Mouse (Mus musculus) CD4-positive naive resting alpha-beta T cell, adult 57 days (primary cell): ENCODE results near the gene Olfr781. TPM values are rescaled to one million over a fixed set of nuclear protein-coding genes. Genes with fewer than 3 reads are reported as not detected.

Source experiments
- total RNA-seq: library from RNA; stranded (reverse); gene quantifications from one replicate; pipeline ENCODE4 v1.2.4, GENCODE M21; 2023

Olfr781 gene
- total RNA-seq, result not detected

DNA sequence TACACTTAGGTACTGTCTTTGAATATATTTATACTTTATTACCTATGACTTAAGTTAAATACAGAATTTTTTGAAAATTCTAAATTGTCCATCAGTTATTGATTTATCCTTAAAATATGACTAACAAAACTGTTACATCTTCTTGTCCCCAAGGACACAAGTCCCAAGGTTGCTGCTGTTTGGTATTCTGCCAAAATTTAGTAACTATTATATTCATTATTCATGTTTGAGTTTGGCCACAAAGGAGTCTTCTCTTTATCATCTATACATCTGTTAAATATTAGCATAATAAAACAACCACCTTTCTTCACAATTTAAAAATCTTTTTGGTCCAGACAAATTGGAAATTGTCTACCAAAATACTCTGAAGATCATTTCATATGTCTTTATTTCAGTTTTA is at the start of gene Olfr781:
Gene Olfr781 (plus strand): TSS at position 301 of the 400 bp plus-strand sequence.

DNA sequence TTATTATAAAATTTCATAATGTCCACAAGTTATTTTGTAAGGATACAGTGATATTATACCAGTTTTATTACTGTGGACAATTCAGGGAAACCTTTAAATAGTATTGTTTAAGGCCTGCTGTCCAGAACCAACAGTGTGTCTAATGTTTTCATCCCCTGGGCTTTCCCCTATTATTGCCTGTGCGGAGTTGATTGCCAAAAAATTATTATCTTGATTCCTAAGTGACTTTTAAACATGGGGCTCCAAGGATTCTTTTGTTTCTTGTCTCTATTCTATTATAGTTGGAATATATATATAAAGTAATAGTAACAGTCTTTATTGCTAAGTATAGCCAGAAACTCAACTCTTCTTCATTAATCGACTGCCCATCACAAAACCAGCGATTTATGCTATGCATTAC is 10.8 kb upstream of the Olfr781 start, which contains the start of gene Olfr780:
Gene Olfr780 (plus strand): TSS at position 301 of the 400 bp plus-strand sequence.

DNA sequence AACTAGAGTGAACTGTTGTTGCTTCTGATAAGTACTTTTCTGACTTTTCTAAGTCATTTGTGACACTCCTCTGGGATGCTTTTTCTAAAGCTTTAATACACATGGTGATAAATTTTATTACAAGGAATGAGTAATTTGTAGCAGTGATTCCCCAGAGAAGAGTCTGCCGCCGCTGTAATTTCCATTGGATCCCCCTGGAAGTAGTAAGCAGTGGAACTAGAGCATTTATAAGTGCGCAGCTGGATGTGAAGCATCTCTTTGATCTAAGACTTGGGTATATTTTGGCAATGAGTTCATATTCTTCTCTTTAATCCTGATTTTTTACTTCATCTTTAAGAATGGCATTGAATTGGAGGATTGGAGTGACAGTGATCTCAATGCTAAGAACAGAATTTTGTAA is 19.9 kb downstream of the Olfr781 start, which contains the start of gene Olfr782:
Gene Olfr782 (plus strand): TSS at position 301 of the 400 bp plus-strand sequence.

Other genes with a start within 250 kb of the Olfr781 start
- not detected for gene Olfr767, start 245.9 kb upstream of the Olfr781 start, total RNA-seq
- not detected for gene Olfr768, start 229.5 kb upstream of the Olfr781 start, total RNA-seq
- gene Olfr769, start 211.0 kb upstream of the Olfr781 start, total RNA-seq, result not detected
- not detected for gene Olfr770, start 189.9 kb upstream of the Olfr781 start, total RNA-seq
- not detected for gene Olfr771, start 164.1 kb upstream of the Olfr781 start, total RNA-seq
- not detected for gene Olfr772, start 150.9 kb upstream of the Olfr781 start, total RNA-seq
- not detected for gene Olfr773, start 141.4 kb upstream of the Olfr781 start, total RNA-seq
- gene Olfr774, start 92.7 kb upstream of the Olfr781 start, total RNA-seq, result not detected
- gene Olfr775, start 80.4 kb upstream of the Olfr781 start, total RNA-seq, result not detected
- gene Olfr776, start 69.7 kb upstream of the Olfr781 start, total RNA-seq, result not detected
- gene Olfr777, start 57.4 kb upstream of the Olfr781 start, total RNA-seq, result not detected
- gene Olfr780, start 10.7 kb upstream of the Olfr781 start, total RNA-seq, result not detected
- not detected for gene Olfr782, start 20.0 kb downstream of the Olfr781 start, total RNA-seq
- gene Olfr784, start 55.2 kb downstream of the Olfr781 start, total RNA-seq, result 0.30 TPM
- not detected for gene Olfr785, start 76.6 kb downstream of the Olfr781 start, total RNA-seq
- not detected for gene Olfr786, start 98.5 kb downstream of the Olfr781 start, total RNA-seq
- not detected for gene Olfr787, start 133.0 kb downstream of the Olfr781 start, total RNA-seq
- gene Olfr788, start 142.1 kb downstream of the Olfr781 start, total RNA-seq, result not detected
- gene Olfr789, start 155.9 kb downstream of the Olfr781 start, total RNA-seq, result not detected
- not detected for gene Olfr790, start 169.6 kb downstream of the Olfr781 start, total RNA-seq
- not detected for gene Olfr791, start 192.9 kb downstream of the Olfr781 start, total RNA-seq
- not detected for gene Olfr792, start 210.3 kb downstream of the Olfr781 start, total RNA-seq
- gene Olfr794, start 238.8 kb downstream of the Olfr781 start, total RNA-seq, result not detected